Mouse (Mus musculus): ENCODE measurements around the gene Ktn1.

Gene Ktn1

GRCm38 (mm10) chr14:47756411-47757065 lies 108.3 kb downstream of the Ktn1 start:
- DNase-seq (ENCODE audit: low spot score), result no peak

DNA sequence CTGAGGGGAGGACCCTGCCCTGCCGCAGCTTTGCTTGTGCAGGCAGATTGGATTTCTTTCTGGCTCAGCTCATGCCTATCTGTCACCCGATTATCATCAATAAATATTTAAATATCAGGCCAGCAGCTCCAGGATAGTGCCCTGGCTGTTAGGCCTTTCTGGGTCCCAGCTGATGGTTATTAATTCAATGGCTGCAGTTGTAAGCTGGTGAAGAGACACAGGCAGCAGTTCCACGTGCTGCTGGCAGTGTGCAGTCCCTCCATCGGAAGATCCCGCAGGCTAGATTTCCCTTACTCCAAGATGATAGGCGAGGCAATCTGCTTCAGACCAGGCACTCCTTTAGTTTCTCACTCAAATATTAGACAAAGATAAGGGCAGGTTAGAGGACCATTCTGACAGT lies 116.9 kb downstream of the Ktn1 start:
- no peak for DNase-seq (ENCODE audit: low spot score)

DNA sequence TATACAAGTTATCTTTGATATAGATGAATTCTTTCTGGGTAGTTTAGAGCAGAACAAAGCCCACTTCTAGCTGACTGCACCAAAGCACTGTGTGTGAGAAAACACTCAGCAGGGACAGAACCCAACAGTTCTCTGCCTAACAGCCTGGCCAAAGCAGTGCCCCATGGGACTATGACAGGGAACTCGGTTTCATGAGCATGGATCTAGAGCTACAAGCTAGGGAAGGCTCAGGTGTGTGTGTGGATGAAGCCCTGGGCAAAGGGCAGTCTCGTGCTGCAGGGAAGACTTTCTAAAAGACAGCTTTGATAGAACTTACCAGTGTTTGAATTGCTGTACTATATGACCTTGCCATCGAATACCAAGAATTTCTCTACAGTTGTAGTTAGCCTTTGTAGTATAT lies 117.5 kb downstream of the Ktn1 start:
- no peak for DNase-seq (ENCODE audit: low spot score)

DNA sequence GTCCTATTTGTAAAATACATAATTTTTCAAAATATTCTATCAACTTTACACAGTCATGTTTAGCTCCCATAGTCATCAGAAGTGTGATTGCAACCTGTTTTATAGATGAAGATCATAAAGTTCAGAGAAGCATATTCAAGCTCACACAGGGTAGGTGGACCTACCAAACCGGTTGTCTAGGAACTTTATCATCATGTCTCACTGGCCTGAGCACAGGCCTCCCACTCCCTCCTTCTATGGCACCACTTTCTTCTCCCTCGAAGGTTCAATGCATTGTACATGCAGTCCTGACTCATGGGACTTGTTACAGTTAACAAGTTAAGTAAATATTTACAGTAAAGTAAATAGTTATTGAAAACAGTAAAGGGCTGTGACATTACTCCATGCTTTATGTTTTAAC lies 118.1 kb downstream of the Ktn1 start:
- DNase-seq (ENCODE audit: low spot score), result no peak

- no peak for DNase-seq (ENCODE audit: low spot score)
These were observed 123.2 kb downstream of the Ktn1 start for GRCm38 (mm10) chr14:47771496-47771895.

DNA sequence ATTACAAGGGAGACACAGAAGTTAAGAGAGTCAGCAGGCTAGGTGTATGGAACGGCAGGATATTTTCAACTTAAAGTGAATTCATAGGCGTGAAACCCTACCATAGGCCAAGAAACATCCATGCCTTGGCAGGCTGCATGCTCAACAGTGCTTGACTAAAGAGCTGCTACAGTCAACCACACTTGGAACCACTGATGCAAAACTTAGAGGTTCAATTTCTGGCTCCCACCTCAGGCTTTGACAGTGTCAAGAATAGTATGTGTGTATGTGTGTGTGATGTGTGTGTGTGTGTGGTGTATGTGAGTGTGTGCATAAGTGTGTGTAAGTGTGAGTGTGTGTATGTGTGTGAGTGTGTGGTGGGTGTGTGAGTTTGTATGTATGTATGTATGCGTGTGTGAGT lies 127.3 kb downstream of the Ktn1 start:
- DNase-seq (ENCODE audit: low spot score), result no peak

- no peak for DNase-seq (ENCODE audit: low spot score)
These were observed 128.2 kb downstream of the Ktn1 start for GRCm38 (mm10) chr14:47776260-47777035.

GRCm38 (mm10) chr14:47786112-47786511 lies 137.9 kb downstream of the Ktn1 start:
- DNase-seq (ENCODE audit: low spot score), result no peak

All from urinary bladder, postnatal 10 days (tissue).